Mouse (Mus musculus) frontal cortex, postnatal 10 days (tissue): Measurements from ENCODE around the gene Igsf9.
A peak's percentile ranks its signal among the peaks of the same experiment; 100 is the strongest.

Experiments used
- DNase-seq, 2 experiments: peaks; one replicate each; pipeline ENCODE4 v3.0.0; 2022; ENCODE audit warnings: low spot score in 2 of 2, mixed read lengths in 1 of 2

Gene Igsf9

GRCm38 (mm10) chr1:172468301-172468877 lies 13.2 kb upstream of the Igsf9 start:
- DNase-seq: no peak

GRCm38 (mm10) chr1:172469373-172469772 lies 12.2 kb upstream of the Igsf9 start:
- DNase-seq: no peak

- DNase-seq: no peak
Observed at GRCm38 (mm10) chr1:172469810-172470448, 11.7 kb upstream of the Igsf9 start.

GRCm38 (mm10) chr1:172472909-172473308 lies 8.7 kb upstream of the Igsf9 start:
- no peak for DNase-seq

GRCm38 (mm10) chr1:172474196-172474595 lies 7.4 kb upstream of the Igsf9 start:
- no peak for DNase-seq

GRCm38 (mm10) chr1:172475054-172475741 lies 6.4 kb upstream of the Igsf9 start, which contains the start of gene Slamf9:
Gene Slamf9 (plus strand): TSS chr1:172475358.
- DNase-seq: no peak

- no peak for DNase-seq
Observed at GRCm38 (mm10) chr1:172478020-172478419, 3.6 kb upstream of the Igsf9 start.

- DNase-seq: no peak
Observed at GRCm38 (mm10) chr1:172480376-172480775, 1.2 kb upstream of the Igsf9 start.

GRCm38 (mm10) chr1:172481111-172481510 lies 477 bp upstream of the Igsf9 start:
- DNase-seq: peak in 1 of 2 experiments; percentile 14

GRCm38 (mm10) chr1:172482518-172483360 lies 1.2 kb downstream of the Igsf9 start:
- peak in 1 of 2 experiments; percentile 8 for DNase-seq

- DNase-seq: peak in 1 of 2 experiments; percentile 11
Observed at GRCm38 (mm10) chr1:172483361-172483660, 1.7 kb downstream of the Igsf9 start.

GRCm38 (mm10) chr1:172484236-172484635 lies 2.6 kb downstream of the Igsf9 start:
- peak in 1 of 2 experiments; percentile 6 for DNase-seq

- DNase-seq: peak in 1 of 2 experiments; percentile 7
Observed at GRCm38 (mm10) chr1:172484671-172485070, 3.1 kb downstream of the Igsf9 start.

- DNase-seq: peak in 1 of 2 experiments; percentile 8
Observed at GRCm38 (mm10) chr1:172485821-172486220, 4.2 kb downstream of the Igsf9 start.

- DNase-seq: peak in 1 of 2 experiments; percentile 7
Observed at GRCm38 (mm10) chr1:172486236-172486635, 4.6 kb downstream of the Igsf9 start.

GRCm38 (mm10) chr1:172486651-172487050 lies 5.1 kb downstream of the Igsf9 start:
- peak in 1 of 2 experiments; percentile 5 for DNase-seq

GRCm38 (mm10) chr1:172487859-172488258 lies 6.3 kb downstream of the Igsf9 start:
- DNase-seq: no peak

GRCm38 (mm10) chr1:172488831-172489230 lies 7.2 kb downstream of the Igsf9 start:
- DNase-seq: no peak

- no peak for DNase-seq
Observed at GRCm38 (mm10) chr1:172489585-172490250, 8.1 kb downstream of the Igsf9 start.

- DNase-seq: peak in 1 of 2 experiments; percentile 85
Observed at GRCm38 (mm10) chr1:172490261-172490661, 8.7 kb downstream of the Igsf9 start.

GRCm38 (mm10) chr1:172492047-172492446 lies 10.5 kb downstream of the Igsf9 start:
- DNase-seq: no peak
